Mouse (Mus musculus): Measurements from ENCODE around the gene Itgal.

Itgal gene

GRCm38 (mm10) chr7:127345512-127346325, 49.7 kb downstream of the Itgal start, which contains the start of gene Zfp768:
TSS of gene Zfp768 (minus strand) at chr7:127345589.
- no peak; the same call in 1 of the 2 replicates for TF ChIP-seq GATA4 (IDR thresholded peaks at IDR 0.05; ENCODE audit: insufficient replicate concordance, low read length)

GRCm38 (mm10) chr7:127346676-127347075, 50.6 kb downstream of the Itgal start:
- TF ChIP-seq GATA4 (IDR thresholded peaks at IDR 0.05; ENCODE audit: insufficient replicate concordance, low read length) = no peak

- no peak for TF ChIP-seq GATA4 (IDR thresholded peaks at IDR 0.05; ENCODE audit: insufficient replicate concordance, low read length)
These were observed 55.4 kb downstream of the Itgal start for GRCm38 (mm10) chr7:127351230-127352004.

GRCm38 (mm10) chr7:127355796-127356195, 59.7 kb downstream of the Itgal start:
- no peak for TF ChIP-seq GATA4 (IDR thresholded peaks at IDR 0.05; ENCODE audit: insufficient replicate concordance, low read length)

GRCm38 (mm10) chr7:127357871-127358270, 61.8 kb downstream of the Itgal start:
- TF ChIP-seq GATA4 (IDR thresholded peaks at IDR 0.05; ENCODE audit: insufficient replicate concordance, low read length) = no peak

- TF ChIP-seq GATA4 (IDR thresholded peaks at IDR 0.05; ENCODE audit: insufficient replicate concordance, low read length) = no peak
These were observed 62.4 kb downstream of the Itgal start for GRCm38 (mm10) chr7:127358472-127358871.

GRCm38 (mm10) chr7:127360265-127360664, 64.2 kb downstream of the Itgal start:
- no peak for TF ChIP-seq GATA4 (IDR thresholded peaks at IDR 0.05; ENCODE audit: insufficient replicate concordance, low read length)

GRCm38 (mm10) chr7:127361449-127361848, 65.4 kb downstream of the Itgal start:
- TF ChIP-seq GATA4 (IDR thresholded peaks at IDR 0.05; ENCODE audit: insufficient replicate concordance, low read length) = no peak

- TF ChIP-seq GATA4 (IDR thresholded peaks at IDR 0.05; ENCODE audit: insufficient replicate concordance, low read length) = no peak
These were observed 67.4 kb downstream of the Itgal start for GRCm38 (mm10) chr7:127363475-127363921.

GRCm38 (mm10) chr7:127364166-127364565, 68.1 kb downstream of the Itgal start:
- no peak for TF ChIP-seq GATA4 (IDR thresholded peaks at IDR 0.05; ENCODE audit: insufficient replicate concordance, low read length)

- TF ChIP-seq GATA4 (IDR thresholded peaks at IDR 0.05; ENCODE audit: insufficient replicate concordance, low read length) = no peak
These were observed 70.2 kb downstream of the Itgal start for GRCm38 (mm10) chr7:127366249-127366648.

GRCm38 (mm10) chr7:127371213-127371612, 75.2 kb downstream of the Itgal start:
- no peak for TF ChIP-seq GATA4 (IDR thresholded peaks at IDR 0.05; ENCODE audit: insufficient replicate concordance, low read length)

- peak; percentile 7; the same call in 1 of the 2 replicates for TF ChIP-seq GATA4 (IDR thresholded peaks at IDR 0.05; ENCODE audit: insufficient replicate concordance, low read length)
These were observed 79.5 kb downstream of the Itgal start, which contains the start of gene Zfp747 for GRCm38 (mm10) chr7:127375271-127376245. TSS of gene Zfp747 (minus strand) at chr7:127376050.

GRCm38 (mm10) chr7:127378310-127378921, 82.4 kb downstream of the Itgal start:
- TF ChIP-seq GATA4 (IDR thresholded peaks at IDR 0.05; ENCODE audit: insufficient replicate concordance, low read length) = peak; percentile 76

Data from liver, adult (tissue).